Mouse (Mus musculus): Measurements from ENCODE around the gene Ybx1.

Ybx1 gene

DNA sequence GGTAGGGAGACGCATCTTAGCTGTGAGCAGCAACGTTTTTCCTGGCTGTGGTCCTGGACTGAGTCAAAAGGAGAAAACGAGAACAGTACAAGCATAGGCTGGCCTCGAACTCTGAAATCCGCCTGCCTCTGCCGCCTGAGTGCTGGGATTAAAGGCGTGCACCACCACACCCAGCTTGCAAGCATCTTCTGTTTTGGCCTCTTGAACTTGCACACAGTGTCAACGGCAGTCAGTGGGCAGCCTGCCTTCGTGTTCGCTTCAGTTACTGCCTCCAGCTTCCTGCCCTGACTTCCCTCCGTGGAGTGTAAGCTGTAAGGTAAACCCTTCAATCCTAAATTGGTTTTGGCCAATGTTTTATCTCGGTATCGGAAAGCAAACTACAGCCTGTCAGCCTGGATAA is 27.8 kb downstream of the Ybx1 start:
- no peak for DNase-seq

DNA sequence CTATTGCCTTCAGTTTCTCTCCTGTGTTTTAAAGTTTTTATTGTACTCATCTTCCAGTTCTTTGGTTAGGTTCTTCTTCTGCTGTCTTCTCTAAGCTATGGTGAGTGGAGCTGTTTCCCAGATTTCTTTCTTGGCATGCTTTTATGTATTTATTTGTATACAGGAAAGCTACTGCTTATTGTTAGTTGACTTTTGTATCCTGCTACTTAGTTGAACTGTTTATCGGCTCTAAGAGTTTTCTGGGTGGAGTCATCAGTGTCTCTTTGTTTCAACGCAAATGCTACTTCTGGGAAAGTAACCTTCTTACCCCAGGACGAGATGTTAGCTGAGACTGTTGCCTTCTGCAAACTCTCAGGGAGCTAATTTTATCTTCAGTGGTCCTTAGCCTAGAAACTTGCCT is 30.9 kb downstream of the Ybx1 start:
- no peak for DNase-seq

- peak; percentile 91 for DNase-seq
Measured at GRCm38 (mm10) chr4:119262483-119262882, 31.9 kb downstream of the Ybx1 start.

DNA sequence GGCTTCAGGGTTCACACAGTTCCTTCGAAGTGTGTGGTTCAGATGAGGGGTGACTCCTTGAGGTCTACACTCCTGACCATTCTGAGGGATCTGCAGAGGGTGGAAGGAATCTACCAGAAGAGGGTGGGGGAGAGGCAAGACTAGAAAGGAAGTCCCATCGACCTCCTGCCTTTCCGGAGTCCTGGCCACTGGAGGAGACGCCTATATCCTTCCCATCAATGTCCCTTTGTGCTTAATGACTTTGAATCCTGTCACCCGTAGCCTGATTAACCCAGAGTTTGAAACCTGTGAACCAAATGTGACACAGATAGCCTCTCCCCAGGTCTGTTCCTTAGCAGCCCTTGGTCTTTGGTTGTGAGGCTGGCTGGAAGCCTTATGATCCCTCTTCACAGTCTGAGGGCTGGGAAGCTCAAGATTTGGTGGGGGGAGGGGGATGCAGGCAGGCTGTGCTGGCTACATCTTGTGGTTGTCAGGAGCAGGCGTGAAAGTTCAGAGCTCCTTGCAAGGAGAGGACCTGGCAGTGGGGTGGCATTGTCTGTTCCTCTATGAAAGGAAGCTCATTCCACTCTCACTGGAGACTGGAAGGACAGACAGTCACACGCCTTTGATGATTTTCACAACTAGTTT is 33.2 kb downstream of the Ybx1 start:
- DNase-seq, result peak; percentile 97

- no peak for DNase-seq
Measured at GRCm38 (mm10) chr4:119259344-119260254, 34.8 kb downstream of the Ybx1 start.

DNA sequence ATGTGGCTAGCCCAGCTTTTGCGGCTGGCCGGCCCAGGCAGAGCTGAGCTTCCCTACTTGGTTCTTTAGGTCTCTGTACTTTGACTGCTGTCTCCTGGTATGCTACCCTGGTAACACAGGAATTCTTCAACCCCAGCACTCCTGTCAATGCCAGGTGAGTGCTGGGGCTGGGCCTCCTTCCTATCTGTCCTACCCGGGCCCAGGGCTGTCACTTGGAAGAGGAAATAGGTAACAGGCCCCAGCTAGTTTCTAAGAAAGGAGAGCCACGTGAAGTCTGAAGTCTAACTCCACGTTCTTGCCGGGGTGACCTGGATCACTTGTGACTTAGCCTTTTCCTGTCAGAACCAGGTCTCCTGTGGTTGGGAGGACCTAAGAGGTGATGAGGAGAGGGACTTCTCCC is 37.3 kb downstream of the Ybx1 start:
- no peak for DNase-seq

GRCm38 (mm10) chr4:119255351-119255750 is 39.1 kb downstream of the Ybx1 start, which contains the start of gene Cldn19:
TSS of gene Cldn19 (plus strand) at chr4:119255414.
- DNase-seq, result peak; percentile 79

DNA sequence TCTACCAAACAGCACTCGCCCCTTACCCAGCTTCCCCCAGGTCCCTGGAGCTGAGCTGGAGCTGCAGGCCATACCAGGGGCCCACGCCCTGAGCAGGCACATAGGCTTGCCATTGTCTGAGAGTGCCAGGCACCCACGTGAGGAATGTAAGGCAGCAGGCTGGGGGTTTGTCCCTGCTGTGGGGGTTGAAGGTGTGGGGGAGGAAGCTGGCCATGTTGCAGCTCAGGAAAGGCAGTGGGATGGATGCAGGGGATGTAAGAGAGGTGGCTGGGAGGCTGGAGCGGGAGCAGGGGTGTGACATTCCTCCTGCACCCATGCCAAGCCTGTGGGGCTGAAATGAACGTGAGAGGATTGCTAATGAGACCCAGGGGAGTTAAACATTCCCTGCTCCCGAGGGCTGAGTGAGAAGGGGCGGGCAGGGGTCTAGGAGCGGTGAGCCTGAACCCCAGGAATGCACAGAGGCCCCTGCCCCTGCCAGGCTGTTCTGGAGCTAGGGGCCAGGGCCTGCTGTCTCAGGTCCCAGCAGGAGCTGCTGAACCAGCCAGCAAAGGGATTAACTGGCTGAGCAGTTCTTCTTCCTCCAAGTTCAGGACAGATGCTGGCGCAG is 40.3 kb downstream of the Ybx1 start:
- no peak for DNase-seq

DNA sequence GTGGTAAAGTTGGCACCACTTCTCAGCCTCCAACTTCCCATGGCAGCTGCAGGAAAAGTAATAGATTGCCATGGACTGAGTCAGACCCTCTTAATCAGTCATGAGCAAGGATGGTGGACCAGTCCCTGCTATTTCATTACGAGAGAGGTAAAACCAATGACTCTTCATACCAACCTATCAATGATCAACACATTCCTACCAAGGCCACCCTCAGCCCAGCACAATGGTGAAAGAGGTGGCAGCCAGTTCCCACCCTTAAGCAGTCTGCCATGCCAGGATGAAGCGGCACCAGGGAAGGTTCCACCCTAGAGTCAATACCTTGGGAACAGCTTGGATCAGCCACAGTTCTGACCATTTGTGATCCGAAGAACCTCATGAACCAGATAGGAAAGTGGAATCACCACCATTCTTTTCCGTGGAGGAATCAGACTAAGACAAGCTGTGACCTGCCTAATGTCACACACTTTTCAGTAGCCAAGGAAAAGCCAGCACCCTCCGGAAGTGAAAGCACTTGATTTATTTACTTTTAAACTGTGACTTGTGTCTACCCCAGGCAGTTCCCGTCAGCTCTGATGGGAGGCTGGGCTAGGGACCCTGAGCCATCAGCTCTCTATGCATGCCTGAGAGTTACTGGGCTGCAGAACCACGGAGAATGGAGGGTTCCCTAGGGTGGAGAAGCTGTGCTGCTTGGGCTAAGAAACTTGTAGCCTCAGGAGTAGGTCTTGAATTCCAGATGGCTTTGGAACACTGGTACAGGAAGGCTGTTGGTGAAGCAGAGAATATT is 42.2 kb downstream of the Ybx1 start:
- DNase-seq, result no peak

DNA sequence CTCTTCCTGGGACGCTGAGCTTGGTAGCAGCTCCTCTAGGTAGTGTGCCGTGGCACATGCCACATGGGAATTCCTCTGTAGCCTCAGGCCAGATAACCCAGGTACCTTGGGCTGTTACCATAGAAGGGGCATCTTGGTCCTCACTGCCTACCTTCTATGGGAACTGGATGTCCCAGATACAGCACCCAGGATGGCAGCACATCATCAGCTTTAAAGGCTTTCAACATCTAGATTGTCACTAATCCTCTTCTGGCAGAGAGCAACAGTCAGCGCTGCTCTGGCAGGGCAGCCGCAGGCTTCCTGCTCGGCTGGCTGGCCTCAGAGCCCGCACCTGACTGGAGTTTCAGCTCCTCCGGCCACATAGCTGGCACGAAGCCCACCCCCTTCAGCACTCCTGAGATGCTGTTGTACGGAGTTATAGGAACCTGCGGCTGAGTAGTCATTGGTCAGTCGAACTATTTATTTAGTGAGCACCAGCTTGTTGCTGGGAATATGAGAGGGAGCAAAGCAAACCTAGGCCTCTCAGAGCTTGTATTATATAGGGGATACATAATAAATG is 45.9 kb downstream of the Ybx1 start:
- DNase-seq, result peak; percentile 75

GRCm38 (mm10) chr4:119247462-119248235 is 46.8 kb downstream of the Ybx1 start:
- DNase-seq, result peak; percentile 98

DNA sequence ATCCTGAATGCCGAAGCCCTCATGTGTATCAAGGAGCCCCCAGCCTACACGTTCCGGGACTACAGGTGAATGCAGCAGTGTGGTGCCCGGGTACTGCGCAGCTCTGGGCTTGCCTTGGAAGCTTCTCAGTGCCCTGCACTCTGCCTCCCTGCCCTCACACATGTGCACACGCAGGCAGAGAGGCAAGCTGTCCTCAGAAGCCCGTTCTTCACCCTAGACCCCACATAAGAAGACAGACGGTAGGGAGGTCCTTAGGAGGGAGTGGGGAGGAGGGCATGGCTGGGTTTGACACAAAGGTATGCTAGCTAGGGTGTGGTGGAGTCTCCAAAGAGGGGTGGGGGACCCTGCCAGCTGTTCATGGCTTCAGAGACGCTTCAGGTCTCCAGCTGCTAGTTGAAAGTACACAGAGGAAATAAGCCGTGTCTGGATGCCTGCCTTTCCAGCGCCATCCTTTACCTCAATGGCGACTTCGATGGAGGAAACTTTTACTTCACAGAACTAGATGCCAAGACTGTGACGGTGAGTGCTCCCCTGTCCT is 47.6 kb downstream of the Ybx1 start:
- DNase-seq, result peak; percentile 90

GRCm38 (mm10) chr4:119245961-119246360 is 48.4 kb downstream of the Ybx1 start:
- DNase-seq, result no peak

GRCm38 (mm10) chr4:119245556-119245955 is 48.8 kb downstream of the Ybx1 start:
- DNase-seq, result peak; percentile 94

- DNase-seq, result peak; percentile 92
Measured at GRCm38 (mm10) chr4:119244468-119245240, 49.8 kb downstream of the Ybx1 start.

DNA sequence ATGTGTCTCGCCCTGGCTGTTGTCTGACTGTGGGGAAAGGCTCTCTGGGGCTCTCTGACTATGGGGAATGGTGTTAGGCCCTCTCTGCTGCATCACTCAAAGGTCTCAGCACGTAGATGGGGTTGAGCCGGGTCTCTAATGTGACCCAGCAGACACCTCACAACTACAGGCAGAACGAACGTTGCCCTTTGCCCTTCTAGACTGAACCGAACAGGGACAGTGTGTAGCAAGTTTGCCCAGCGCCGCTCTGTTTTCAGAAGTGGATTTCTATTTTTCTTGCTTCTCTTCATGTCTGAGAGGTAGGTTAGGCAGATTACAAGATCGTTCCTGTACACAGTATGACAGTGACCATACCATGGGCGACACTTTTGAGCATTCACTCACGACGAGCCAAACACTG is 51.8 kb downstream of the Ybx1 start:
- no peak for DNase-seq

DNA sequence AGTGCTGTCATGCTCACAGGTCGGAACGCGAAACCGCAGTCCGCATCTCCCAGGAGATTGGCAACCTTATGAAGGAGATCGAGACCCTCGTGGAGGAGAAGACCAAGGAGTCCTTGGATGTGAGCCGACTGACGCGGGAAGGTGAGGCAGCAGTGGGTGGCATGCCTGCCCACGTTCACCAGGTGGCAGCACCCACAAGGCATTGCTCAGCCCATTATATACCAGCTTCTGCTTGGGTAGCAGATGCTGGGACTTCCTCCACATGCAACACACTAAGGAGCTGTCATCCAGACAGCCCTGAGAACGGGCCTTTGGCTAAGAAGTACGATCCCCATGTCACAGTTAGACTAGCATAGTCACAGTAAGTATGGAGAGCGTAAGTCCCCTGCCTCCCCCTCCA is 52.7 kb downstream of the Ybx1 start:
- DNase-seq, result no peak

DNA sequence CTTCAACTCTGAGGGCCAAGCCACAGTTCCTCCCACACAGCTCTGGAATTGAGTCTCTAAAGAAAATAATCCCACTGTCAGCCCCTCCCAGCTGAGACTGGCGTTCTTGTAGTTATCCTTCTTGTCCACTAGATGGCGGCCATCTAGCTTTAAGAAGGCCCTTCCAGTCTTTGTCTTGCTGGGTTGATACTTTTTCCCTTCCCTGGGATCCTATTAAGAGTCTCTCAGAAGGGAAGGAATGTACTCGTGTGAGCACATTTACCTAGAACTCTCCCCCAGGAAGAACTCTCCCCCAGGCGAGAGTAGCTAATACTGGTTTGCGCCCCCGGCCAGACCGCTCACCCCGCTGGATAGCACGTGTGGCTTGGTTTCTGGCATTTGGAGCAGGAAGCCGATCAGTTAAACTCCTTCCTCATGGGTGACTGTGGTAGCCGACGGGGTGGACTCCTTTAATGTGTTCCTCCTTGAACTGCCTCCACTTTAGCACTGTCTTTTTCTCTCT is 55.2 kb downstream of the Ybx1 start:
- DNase-seq, result peak; percentile 93

DNA sequence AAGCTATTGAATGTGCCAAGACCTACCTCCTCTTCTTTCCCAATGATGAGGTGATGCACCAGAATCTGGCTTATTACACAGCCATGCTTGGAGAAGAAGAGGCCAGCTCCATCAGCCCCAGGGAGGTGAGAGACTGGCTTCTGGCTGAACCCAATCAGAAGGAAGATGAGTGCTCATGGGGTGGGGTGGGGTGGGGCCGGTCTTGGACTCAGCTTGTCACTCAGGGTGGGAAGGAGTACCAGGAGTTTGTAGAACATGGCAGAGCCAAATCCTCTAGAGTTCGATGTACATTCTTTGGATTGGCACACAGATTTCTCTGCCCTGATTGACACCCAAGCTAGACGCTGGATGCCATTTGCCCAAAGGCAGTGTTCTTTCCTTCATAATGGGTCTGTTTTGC is 55.7 kb downstream of the Ybx1 start:
- DNase-seq, result no peak

DNA sequence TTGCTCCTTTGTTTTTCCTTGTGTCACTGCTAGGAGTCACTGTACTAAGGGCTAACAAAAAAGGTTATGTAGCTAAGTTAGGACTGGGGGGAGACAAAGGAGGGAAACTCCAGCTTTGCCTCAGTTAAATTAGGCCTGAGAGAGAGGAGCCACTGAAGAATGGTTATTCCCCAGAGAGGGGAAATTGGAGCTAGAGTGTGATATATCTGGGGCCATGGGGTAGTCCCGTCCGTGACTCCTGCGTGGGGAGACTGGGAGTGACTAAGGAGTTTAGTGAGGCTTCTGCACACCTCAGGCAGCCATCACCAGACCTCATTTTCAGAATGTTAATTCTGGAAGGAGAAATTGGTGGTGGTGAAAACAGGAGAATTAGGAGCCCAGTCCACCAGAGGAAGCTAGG is 60.1 kb downstream of the Ybx1 start:
- no peak for DNase-seq
